Mouse (Mus musculus) spleen, adult 12 weeks (tissue): ENCODE results near the gene Dclk3.

Source experiments
- DNase-seq: peaks from one replicate; pipeline ENCODE4 v3.0.0; 2022; ENCODE audit warnings: low spot score

The Dclk3 gene

DNA sequence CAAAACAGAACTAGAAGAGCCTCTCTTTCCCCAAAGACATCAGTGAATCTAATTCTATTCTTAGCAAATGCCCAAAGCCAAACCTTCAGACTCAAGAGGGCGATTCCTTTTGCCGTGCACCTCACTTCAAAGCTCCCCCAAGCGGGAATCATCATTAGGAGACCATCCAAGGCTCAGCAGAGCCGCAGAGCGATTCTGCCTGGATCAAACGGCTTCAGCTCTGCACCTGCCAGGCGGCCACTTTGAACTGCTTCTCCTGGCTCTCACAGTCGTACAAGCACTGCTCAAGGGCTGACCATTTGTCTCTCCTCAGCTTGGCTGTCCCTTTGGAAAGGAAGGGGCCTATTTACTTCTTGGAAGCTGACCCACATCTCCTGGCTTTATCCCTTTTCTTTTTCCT lies 51.7 kb downstream of the Dclk3 start:
- no peak for DNase-seq

DNA sequence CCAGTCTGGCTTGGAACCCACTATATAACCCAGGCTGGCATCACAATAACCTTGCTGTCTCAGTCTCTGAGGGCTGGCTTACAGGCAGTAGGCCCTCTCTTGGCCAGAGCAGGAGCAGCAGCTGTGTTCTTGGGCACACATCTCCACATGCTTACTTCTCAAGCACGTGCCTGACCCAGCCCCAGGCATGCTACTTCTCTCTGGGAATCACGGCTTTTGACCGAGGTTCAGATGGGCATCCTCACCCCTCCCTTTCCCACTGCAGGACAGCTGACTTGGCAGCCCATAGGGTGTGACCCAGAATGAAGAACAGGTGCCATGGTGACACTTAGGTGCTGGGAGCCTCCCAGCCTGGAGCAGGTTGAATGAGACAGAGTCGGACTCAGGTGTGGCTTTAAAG lies 52.4 kb downstream of the Dclk3 start:
- DNase-seq, result no peak

DNA sequence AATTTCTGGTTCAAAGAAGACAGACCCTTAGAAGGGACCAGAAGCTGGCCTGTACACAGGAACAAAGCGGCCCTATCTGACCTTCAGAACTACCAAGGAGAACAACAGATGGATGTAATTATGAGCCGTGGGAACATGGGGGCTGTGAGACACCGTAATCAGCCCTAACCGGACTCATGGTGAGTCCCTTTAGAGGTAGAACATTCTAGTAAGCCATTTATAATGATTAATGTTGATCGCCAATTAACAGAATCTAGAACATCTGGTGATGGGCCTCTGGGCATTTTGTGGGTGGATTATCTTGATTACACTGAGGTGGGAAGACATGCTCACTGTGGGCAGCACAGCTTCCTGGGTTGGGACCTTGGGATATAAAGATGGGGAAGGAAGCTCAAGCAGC lies 54.6 kb downstream of the Dclk3 start:
- no peak for DNase-seq

DNA sequence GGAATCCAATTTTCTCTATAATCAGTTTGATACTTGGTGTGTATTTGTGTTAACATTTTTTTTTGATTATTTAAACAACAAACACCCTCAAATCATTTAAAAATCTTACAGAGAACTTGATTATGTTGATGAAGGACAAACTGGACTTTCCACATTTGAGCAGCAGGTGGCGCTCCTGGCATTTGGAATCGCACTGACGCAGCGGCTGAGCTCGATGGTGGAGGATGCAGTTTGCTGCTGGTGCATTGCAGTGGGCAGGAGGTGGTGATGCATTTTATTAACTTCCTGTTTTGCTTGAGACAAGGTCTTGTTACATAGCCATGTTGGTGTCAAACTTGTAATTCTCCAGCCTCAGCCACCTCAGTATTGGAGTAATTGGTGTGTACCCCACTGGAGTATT lies 56.7 kb downstream of the Dclk3 start:
- peak; percentile 10 for DNase-seq

DNA sequence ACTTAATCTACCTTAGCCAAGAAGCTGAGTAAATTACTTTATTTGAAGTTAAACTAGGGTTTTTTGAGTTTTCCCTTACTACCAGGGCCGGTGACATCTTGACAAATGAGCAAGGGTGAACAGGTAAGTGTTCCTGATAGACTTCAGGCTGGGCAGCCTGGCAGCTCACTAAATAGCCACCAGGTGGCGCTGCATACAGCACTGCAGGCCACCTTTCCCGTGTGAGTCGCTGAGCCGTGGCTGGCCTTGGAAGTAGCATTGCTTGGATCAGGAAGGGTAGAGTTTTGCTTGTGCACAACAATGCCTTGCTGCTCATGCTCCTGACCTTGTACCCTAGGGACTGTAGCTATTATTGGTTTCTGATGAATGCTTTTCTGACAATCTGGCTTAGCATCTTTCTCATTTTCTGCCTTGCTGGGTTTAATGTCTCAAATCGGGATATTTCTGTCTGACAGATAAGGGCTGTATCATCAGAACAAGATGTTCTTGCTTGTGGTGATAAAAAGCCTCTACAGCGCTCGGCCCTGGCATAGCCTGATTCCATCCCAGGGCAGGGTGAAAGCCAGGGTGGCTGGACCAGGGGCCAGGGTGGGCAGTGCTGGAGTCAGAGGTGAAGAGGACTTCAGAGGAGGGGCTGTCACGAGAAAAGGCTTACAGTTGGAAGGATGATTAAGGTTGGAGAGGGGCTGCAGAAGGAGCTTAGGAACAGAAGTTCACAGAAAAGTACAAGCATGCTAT lies 58.4 kb downstream of the Dclk3 start:
- DNase-seq, result peak; percentile 8

DNA sequence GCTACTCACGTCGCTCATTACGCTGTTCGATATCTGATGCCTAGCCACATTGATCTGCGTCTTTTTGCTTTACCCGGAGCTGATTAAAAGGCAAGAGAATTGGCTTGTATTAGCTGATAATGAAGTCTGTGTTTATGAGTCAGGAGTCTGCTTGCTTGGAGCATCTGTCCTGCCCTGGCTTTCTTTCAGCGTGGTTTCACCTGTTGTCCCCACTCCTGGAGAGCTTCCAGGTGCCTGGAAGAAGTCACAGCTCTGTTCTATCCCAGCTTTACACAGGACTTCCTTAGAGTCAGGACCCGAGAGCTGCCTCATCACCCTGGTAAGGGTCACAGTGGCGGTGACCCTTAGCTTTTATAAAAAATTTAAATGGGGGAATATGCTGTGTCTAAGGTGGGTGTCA lies 61.3 kb downstream of the Dclk3 start:
- DNase-seq, result no peak

DNA sequence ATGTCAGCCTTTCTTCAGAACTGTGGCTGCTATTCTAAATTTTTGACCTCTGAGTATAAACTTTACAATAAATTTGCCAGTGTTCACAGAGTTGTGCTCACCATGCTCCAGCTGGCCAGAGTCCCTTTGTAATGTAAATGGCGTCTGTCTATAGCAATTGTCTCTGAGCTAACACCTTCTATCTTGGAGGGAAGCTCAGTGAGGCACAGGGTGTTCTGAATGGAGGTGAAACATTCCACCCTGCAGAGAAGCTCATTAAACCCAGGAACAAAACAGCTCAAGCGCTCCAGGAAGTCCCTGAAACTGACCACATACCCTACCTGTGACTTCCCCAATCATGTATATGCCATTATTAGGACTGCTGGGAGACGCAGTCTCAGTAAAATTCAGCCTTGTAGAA lies 67.2 kb downstream of the Dclk3 start:
- no peak for DNase-seq

DNA sequence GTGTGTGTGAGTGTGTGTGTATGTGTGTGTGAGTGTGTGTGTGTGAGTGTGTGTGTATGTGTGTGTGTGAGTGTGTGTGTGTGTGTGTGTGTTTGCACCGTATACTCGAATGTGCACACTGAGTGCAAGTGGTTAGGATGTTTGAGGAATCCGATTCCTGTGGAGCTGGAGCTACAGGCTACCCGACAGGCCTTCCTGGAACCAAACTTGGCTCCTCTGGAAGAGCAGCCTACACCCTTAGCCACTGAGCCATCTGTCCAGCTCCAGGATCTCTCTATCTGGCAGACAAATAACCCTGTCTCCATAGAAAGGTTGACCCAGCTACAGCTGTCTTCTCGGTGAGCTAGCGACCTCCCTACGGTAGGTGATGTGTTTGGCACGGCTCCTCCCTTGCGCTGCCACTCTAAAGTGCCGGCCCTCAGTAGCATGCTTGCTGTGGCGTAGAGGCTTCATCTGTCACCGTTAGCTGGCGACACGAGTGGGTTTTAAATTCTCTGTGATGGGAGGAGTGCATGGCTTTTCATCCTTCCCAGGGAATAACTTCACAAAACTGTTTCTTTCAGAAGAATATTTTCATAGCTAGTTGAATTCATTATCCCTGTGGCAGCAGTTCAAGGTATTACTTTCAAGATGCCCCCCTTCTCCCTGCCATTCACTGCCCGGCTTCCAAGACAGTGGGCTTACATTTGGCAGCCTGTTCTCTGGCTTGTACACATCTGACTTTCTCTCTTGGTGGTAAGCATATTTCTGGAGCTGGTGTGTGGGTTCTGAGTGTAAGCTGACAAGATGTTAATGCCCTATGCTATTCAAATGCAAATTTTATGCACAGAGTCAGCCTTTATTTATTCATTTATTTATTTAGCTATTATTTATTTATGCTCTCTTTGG lies 75.9 kb downstream of the Dclk3 start:
- DNase-seq, result no peak

DNA sequence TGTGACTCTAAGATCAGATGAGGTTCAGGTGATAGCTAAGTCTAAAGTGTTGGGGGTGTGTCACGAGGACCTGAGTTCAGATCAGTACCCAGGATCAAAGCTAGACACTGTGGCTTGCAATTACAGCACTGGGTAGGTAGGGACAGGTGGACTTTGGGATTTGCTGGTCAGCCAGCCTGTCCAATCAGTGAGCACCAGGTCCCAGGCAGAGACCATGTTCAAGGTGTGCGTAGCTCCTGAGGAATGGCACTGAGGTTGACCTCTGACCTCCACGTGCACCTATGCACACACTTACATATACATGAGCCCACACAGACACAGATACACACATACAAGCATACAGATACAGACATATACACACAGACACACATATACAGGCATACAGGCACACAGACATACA lies 76.7 kb downstream of the Dclk3 start:
- no peak for DNase-seq

DNA sequence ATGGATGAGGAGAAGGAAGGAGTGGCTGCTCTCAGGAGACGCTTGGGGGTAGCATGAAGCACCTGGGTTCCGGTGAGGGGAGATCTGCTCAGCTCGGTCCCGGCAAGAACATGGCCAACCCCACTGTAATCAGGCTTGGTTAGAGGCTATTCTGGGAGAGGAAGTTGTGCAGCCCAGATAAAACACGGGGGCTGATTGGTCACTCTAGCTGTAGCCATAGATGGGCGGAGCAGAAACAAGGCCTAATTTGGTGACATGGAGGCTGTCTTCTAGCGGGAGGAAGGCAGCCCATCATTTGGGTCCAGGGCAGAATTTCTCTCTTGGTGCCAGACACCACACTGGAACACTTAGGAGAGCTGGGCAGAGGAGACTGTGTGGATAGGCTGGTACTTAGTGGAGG lies 83.3 kb downstream of the Dclk3 start:
- DNase-seq, result no peak

DNA sequence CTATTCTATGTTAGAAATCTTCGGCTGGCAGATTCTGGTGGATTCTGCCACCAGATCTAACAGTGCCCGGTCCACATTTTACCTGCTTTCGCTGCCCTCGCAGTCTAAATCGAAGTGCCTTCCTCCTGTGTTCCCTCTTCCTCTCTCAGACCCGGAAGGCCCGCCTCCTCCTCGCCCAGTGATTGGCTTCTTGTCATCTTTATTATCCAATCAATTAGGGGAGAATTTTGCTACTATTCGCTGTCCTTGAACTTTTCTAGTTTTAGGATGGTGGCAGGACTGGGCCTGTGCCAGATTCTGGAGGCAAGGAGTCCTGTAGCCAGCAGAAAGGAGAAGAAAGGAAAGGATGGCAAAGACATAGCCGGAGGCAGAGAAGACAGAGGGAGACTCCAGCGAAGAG lies 84.2 kb downstream of the Dclk3 start:
- DNase-seq, result no peak

DNA sequence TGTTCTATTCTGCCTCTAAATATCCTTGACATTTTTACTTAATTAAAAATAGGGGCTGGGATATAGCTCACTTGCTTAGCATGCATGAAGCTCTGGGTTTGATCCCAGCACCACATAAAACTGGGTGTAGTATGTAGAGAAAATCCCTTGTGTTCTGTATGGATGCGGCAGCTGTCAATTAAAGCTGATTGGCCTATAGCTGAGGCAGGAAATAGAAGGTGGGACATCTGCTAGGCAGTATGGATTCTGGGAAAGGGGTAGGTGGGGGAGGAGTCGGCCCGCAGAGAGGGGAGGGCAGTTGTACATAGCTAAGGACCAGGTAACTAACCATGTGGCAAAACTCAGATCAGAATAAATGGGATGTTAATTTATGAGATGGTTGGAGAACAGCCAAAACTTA lies 85.0 kb downstream of the Dclk3 start:
- no peak for DNase-seq

DNA sequence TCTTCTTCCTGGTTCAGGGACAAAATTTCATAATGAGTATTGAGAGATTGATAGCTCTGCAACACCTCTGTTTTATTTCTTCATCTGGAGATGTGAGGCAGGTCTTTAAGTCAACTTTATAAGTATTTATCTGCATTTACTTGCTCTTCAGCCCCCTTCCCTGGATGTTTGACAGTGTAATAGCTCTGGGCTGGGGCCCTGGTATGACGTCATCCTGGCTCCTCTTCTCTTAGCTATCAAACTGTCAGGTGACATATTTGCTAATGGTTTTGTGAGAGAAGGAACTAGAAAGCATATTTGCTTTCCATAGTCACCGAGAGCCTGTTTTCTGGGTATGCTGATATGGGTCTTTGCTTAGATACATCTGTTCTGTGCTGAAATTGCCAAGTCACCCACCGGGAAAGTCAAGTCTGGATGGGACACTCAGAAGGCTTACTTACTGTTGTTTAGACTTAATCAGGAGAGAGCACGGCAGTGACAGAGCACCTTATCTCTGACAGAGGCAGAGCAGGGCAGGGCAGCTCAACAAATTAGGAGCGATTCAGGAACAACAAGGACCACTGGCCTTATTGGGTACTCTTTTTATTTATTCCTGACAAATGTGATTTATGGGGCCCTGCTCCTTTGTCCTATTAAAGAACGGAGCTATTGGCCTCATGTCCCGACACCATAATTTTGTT lies 96.0 kb downstream of the Dclk3 start:
- DNase-seq, result no peak

DNA sequence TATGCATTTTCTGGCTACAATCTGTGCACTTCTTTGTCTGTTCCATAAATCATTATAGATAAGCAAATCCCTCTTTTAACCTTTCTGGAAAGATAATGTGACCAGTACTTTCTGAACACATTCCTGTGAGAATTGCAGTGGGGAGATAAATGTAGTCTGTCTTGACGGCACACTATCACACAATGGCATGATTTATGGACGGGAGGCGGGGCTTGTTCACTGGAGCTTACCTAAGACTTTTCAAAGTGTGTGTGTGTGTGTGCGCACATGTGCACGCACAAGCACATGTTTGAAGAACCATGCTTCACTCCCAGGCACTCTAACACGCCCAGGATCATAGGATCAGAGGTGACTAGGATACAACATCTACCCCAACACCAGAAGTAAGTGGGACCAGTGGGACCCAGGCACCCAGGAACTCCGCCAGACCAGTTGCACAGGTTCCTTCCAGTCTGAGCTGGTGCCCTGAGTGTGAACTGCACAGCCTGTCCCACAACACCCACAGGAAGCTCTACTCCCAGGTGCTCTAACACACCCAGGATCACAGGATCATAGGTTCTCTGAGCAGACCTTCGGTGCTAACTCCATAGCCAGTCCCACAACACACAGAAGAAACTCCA lies 96.7 kb downstream of the Dclk3 start:
- DNase-seq, result no peak
